Mouse (Mus musculus) c-Kit-positive CD71-negative TER-119-negative erythroid progenitor cells, embryonic 14.5 days (primary cell): ENCODE measurements around the gene Mpc1.
"Not testable (repeated sequence)": the region's sequence is repeated elsewhere in the genome, so short reads cannot be mapped to it uniquely, and the experiment has no call there.

Source experiments
- DNase-seq: peaks from one replicate; pipeline ENCODE4 v3.0.0-alpha.2; 2013; ENCODE audit warnings: low read depth

Mpc1 gene

GRCm38 (mm10) chr17:8330602-8331001 is 47.9 kb downstream of the Mpc1 start:
- no peak for DNase-seq

- not testable (repeated sequence) for DNase-seq
These were observed 54.5 kb downstream of the Mpc1 start, which contains the start of gene Prr18 for GRCm38 (mm10) chr17:8337159-8337558. Prr18 (plus strand) TSS chr17:8337459.

- no peak for DNase-seq
These were observed 57.1 kb downstream of the Mpc1 start for GRCm38 (mm10) chr17:8339666-8340374.

GRCm38 (mm10) chr17:8340407-8341359 is 58.0 kb downstream of the Mpc1 start:
- DNase-seq = no peak

GRCm38 (mm10) chr17:8341360-8341963 is 58.8 kb downstream of the Mpc1 start:
- DNase-seq = no peak

- DNase-seq = no peak
These were observed 60.0 kb downstream of the Mpc1 start for GRCm38 (mm10) chr17:8342706-8343105.

- no peak for DNase-seq
These were observed 60.7 kb downstream of the Mpc1 start for GRCm38 (mm10) chr17:8343416-8343815.
